Mouse (Mus musculus) thymus, postnatal 4 days (tissue): ENCODE measurements at regions not wholly inside any gene's neighbourhood (a gene's known extent, or its start where the extent isn't known, plus 50 kb on each side); places are given as distances from the start of the nearest gene placed in this dataset.
"Not testable (repeated sequence)": the region's sequence is repeated elsewhere in the genome, so short reads cannot be mapped to it uniquely, and the experiment has no call there.

Experiments used
- DNase-seq: peaks from one replicate; pipeline ENCODE4 v3.0.0; 2021

DNA sequence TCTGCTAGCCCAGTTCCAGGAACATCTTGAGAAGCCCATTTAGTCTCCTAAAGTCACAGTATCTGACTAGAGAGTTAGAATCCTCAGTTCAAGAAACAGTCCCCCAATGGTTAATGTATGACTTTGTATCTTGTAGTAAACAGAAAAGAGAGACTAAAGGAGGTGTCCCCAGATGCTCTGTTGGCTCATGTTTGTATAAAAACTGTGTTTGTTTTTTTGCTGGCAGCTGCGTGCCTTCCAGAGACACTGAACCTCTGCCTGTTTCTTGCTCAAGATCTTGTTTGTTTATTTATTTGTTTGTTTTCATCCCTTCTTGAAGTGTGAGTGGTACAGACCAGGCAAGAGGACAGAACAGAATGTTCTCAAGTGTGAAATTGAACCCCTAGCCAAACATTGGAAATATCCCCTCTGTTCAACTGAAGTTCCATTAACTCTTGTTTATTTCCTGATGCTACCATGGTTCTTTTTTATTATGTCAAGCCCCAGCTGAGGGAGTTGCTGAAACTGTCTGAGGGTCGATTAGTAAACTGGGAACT is 451.3 kb upstream of the Ube2e3 start:
- no peak for DNase-seq

DNA sequence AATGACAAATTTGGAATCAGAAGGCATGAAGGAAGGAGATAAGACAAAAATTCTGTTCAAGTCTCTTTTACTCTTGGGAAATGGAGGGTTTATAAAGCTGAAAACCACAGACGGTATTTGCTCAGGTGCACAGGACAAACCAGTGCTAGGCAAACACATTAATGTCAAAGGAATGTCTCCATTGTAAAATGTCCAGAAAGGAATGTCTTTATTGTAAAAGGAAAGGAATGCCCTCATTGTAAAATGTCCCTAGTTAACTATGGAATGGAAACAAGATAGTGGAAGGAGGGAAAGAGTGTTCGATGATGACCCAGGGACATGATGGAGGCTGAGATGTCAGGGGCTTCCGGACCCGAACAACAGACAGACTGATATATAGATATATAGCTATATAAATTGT is 454.9 kb upstream of the Ube2e3 start:
- DNase-seq, result no peak

DNA sequence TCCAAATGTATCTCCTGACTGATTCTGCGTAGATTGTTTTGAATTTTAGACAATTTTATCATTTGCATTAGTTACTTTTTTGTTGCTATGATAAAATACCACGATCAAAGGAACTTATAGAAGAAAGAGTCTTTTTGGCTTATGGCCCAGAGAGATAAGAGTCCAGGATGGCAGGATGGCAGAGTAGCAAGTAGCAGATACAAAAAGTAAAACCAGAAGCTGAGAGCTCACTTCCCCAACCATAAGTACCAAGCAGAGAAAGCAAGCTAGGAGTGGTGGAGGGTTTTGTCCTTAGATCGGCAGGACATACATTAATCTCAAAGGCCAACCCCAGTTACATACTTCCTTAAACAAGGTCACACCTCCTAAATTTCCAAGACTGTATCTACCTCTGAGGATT is 457.7 kb upstream of the Cwc22 start:
- DNase-seq, result no peak

DNA sequence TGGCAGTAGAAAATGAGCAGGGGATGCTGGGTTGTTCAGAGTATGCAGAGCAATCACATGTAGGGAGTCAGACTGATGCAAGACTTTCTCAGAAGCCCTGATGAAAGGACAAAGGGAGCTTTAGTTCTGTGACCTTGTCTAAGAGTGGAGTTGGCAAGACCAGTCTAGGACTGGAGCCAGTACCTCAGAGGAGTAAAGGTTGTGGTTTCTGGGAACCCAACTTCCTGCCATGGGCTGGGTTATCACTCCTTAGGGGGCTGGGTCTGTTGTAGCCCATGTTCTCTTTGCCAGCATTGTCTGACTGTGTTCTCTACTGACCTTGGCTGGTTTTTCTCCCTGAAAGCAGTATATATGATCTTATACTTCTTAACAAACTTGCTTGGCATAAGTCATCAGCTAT is 453.1 kb upstream of the Cwc22 start:
- DNase-seq, result no peak

DNA sequence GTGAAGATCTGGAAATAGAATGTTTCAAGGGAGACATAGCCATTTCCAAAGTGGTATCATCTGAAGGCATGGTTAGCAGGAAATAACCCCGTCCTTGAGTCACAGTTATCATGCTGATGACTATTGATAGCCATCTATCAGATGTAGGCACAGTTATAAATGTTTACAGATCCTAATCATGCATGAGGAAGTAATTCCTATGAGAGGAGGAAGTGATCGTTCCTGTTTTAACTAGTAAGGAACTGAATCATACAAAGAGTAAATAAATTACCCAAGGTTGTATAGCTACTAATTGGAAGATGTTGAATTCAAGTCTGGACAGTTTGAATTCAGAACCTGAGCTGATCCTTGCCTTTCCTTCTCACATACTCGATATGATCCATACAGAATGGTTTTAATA is 450.7 kb upstream of the Cwc22 start:
- DNase-seq, result no peak

DNA sequence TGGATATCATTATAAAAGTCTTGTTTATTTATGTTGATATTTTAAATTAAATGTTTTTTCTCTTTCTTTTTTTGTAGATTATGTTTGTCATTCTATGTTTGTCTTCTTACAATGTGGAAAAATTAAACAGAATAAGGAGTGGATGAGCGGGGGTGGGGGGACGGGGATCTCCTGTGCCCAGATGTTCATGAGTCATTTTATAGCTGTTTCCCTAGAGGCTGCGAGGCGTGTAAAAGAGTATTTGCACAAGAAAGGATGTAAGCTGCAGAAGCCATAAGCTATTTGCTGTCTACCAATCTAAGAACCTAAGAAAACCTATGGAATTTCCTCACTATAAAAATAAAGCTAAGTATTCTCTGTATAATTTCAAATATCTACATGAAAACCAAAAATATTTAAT is 446.9 kb upstream of the Cwc22 start:
- DNase-seq, result no peak

DNA sequence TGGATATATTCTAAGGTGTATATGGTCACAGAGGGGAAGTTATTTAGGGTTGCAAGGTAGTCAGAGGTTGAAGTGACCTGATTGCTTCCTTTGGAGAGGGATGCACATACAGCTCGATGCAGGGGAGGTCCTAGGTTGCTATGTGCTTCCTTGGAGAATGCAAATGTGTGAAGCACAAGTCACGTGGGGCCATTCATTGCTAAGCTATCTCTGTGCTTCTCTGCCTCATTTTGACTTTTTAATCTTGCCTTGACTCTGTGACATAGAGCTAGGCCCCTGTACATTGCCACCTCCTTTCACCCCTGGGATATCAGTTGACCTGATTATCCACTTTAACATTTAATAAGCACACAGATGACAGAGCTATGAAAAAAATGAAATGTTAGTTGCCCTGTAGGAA is 446.2 kb upstream of the Cwc22 start:
- no peak for DNase-seq

DNA sequence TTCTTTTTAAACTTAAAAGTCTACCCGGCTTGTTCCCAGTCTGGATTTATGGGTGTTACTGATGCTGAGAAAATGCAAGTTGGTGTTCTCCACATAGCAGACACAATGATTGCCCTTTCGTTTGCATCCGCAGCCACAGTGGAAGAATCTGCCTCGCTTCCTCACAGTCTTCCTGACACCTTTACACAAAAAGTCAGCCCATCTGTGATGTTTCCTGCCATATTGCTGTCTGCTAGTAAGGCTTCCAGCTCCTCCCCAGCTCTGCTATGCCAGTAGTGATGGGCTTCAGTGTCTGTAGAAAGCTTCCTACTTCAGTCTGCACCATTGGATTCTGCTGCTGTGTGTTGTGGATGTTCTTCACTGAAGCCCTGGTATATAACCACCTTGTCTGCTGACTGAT is 441.8 kb upstream of the Cwc22 start:
- DNase-seq, result no peak

DNA sequence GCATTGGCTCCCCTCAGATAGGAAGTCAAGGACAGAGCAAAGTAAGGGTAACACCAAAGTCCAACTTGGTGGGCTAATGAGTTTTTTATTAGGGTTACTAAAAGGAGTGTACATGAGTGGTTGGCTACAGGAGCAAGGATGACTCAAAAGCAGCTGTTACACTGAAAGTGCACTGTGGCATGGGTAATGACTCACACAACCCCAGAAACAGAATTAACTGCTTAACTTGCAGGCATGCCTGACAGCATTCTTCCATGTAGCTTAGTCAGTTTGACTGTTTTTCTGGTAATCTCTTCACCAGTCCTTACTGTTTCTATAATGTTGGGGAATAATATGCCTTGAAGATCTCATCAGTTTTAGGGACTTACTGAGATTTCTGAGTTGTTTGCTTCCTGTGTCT is 435.1 kb upstream of the Cwc22 start:
- DNase-seq, result no peak

DNA sequence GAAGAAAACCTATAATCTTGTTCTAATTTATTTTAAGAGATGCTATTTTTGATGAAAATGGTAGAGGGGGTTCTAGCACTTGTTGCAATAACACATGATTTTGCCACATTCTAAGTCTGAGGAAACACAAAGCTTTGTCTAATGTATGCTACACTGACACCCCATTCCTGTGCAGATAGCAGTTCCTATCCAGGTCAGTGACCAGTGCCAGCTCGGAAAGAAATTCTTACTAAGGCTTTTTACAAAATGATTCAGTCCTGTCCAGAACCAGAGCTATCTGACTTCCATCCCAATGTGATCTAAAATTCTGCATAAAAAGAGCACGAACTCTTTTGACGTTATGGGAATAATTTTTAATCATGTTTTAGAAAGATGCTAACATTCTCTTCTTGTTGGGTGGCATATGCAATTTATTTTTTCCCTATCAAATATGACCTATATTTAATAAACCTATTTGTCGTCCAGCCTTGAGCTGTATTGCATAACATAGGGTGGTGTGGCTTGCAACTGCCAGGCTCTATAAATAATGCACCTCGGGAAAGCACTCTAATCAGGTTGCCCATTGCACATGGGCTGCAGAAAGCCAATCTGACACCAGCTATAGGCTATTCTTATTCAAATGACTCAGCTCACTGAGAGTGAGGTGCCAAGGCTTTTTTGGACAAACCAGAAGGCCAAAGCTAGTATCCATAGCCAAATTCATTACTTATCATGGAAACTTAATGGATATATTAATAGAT is 385.7 kb upstream of the Cwc22 start:
- no peak for DNase-seq

DNA sequence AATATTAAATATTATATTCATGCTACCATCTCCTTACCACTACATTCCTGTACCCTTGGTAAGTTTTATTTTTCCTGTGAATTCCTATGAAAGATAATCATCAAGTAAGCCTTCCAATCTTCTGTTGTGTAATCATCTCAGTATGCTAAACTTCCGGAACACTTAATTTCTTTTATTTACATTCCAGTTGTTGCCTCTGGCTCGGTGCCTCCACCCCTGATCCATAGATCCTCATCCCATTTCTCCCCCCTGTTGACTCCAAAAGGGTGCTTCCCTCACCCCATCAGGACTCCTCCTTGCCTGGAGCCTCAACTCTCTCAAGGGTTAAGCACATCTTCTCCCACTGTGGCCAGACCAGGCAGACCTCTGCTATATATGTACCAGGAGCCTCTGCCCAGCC is 379.9 kb upstream of the Cwc22 start:
- DNase-seq, result no peak

DNA sequence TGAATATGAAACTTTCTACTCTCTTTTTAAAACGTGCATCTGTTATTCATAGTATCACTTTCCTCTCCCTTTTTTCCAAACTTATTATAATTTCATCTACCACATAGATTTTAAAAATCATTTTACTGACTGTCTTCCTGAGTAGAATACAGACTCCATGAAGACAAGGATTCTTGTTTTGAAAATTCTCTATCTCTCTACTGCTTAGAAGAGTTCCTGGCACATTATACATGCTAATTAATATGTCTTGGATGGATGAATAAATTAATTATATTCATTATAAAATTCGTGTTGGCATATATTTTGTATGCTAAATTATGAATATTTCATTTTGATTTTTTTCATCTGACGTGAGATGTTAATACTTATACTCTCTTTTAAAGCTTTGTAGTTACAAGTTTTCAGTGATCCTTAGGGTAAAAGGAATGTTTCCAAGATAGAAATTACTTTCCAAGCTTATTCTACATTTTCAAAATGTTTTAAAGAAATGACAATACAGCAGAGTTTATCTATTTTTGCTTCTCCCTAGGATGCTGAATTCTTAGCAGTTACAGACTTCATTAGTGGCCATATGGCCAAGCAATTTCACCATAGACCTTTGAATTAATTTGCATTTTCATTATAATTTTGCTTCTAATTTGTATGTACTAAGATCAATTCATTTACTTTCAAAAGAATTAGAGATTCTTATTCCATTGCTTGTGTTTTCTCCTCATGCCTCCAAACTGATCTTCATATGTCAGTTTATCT is 376.2 kb upstream of the Cwc22 start:
- no peak for DNase-seq

DNA sequence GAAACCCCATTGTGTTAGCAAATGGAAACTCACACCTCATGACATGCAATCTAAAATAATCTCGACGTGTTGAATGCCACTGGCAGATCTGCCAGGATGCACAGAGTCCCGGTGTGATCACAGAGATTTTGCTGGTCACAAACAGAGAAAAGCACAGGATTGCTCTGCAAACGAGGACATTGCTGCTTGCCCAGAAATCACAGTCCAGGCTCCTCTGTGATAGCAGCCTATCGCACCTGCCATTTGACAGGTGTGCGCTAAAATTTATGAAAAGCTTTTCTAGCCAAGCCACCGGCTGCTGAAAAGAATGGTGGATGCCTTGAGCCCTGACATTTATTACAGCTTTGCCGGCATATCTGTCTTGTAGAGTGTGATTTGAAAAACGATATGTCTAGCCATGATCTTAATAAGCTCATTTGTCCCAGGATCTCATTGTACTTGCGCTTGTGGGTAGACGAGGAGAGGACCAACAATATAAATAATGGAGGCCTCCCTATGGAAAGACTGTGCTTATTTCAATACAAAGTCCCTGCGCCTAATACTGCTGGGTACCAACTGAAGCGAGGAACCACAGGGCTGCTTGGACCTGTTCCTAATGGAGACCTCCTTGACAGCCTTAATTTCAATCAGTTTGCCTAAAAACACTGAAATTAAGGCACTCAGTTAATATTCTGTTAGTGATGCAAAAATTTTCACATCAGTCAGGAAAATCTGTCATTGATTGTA is 365.8 kb upstream of the Cwc22 start:
- DNase-seq, result no peak

DNA sequence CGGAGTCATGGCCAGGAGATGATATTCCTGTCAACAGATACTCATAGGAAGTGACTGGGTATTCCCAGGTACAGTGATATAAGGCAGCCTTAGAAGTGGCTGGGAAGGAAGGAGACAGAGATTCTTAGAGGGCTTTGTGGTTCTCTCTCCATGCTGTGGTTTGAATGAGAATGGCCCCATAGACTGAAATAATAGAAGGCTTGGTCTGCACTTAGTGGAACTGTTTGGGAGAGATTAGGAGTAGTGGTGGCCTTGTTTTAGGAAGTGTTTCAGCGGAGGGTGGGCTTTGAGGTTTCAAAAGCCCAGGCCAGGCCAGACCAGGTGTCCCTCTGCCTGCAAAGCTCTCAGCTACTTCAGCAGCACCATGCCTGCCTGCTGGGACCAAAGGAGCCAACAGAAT is 363.2 kb upstream of the Cwc22 start:
- no peak for DNase-seq

DNA sequence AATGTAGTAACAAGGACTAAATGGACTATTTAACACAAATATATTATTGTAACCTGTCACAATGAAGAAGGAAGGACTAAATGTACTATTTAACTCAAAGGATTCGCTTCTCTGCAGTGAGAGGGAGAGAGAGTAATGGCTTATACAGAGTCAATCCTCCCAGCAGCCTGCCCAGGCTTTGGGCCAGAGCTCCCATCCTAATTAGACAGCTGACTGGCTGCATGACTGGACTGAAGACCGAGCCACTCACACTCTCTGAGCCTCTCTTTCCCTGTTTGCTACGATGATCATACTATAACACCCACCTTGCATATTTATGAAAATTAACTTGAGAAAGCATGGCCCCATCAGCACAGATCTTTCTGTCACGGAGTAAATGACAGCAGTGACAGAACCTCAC is 360.7 kb upstream of the Cwc22 start:
- DNase-seq, result no peak

DNA sequence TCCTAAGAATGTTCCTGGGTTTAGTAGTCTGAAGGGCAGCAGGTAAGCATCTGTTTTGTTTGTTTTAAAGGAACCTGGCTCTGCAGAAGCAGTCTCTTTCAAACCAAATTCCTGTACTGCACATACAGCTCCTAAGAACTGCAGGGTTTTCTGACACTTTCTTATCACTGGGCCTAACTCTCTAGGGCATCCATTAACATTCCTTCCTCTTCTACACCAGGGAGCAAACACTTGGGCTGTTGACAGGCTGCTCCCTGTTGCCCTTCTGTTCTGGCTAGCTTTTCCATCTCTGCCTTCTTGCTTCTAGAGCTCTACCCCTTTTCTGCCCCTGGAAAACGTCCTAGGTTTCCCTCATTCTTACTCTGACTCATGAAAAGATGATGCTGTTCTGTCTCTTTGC is 345.5 kb upstream of the Cwc22 start:
- no peak for DNase-seq

DNA sequence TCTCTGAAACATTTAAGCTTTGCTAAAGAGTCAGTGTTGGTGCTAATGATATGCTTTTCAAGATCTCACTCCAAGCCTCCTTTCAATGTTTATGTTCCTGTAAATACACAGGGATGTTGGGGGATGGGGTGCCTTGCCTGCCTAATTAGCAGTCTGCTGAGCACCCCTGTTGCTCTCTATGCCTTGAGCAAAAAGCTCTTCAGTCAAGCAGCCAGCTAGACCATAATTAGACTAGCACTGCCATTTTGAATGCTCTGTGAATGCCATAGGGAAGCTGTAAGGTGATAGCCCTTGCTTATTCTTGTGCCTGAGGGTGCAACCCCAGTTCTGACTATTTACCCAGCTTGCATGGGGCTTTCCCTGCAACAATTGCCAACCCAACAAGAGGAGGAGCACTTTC is 338.6 kb upstream of the Cwc22 start:
- no peak for DNase-seq

DNA sequence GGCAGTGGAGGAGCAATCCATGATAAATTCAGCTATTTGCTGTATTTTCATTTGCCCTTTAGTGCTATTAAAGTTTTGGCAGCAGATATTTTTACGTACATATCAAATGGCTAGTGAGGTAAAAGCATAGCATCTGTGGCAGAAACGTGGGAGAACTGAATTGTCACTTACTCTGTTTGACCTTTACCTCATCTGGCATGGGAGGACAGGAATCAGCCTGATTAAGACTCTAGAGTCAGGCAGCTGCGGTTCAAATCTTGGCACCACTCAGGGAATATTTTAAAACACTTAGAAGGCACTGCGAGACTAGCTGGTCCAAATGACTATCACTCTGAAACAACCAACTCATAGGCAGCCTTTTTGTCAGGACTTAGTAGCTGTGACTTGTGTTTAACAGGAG is 337.4 kb upstream of the Cwc22 start:
- DNase-seq, result no peak

DNA sequence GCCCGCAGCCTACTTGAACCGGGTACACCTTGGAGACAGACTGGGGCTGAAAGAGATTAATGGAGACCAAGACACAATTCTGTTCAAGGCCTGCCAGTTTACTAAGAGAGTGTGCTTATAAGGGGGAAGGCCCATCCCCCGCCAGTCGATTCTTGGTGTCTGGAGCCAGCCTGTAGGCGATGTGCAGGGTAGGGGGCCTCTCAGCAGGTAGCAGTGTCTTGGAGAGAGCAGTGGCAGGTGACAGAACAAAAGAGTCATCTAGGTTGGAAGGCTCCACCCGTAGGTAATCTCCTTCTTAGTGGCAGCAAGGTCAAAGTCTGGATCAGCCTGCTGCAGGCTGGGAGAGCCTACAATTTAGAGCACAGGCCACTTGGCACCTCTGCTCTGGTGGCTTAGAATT is 335.7 kb upstream of the Cwc22 start:
- not testable (repeated sequence) for DNase-seq

DNA sequence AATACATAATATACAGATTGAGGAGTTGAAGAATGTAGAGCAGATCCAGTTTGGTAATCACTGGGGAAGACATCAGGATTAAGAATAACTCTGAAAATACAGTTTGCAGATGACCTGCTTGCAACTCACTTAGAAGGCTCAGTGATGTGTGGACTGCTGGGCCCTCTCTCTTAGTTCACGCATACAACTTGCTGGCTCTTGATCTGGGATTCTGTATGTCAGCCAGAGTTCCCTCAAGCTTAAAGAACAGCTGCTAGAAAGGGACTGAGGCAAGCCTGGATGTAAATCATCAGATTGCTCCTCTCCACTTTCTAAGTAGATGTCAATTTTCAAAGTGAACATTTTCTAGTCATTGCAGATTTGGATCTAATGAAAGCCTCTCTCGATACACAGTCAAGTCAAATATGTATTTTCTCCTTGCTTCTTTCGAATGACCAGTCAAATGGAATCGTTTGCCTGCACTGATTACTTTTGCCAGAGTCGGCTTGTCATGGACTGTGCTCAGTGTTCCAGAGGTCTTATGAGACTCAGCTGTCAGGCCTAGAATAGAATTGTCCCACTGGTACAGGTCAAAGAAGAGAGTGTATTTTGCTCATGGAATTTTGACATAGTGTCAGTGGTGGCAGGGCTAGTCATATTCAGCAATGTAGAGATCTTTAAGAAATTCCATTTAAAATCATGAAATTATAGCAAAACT is 334.2 kb upstream of the Cwc22 start:
- no peak for DNase-seq

DNA sequence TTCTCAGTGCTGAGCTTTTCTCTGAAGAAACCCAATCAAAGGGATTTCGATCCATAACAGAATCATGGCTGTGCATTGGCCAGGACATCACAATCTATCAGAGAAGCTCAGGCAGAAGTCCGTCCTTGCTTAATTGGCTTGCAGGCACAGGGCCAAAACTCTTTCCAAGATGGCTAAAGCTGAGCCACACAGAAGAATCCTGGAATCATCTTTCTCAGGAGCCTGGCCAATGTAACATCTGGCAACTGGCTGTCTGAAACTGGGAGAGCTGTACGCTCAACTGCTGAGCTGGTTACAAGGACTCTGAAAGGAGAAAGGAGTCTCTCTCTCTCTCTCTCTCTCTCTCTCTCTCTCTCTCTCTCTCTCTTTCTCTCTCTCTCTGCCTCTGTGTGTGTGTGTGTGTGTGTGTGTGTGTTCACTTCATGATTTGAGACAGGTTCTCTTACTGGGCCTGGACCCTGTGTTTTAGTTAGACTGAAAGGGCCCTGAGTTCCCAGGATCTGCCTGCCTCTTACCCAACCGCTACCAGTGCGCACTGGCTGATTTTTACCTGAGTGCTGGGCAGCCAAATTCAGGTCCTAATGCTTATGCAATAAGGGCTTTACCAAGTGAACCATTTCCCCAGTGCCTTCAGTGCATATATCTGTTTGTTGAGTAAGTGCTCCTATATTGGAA is 333.3 kb upstream of the Cwc22 start:
- no peak for DNase-seq

DNA sequence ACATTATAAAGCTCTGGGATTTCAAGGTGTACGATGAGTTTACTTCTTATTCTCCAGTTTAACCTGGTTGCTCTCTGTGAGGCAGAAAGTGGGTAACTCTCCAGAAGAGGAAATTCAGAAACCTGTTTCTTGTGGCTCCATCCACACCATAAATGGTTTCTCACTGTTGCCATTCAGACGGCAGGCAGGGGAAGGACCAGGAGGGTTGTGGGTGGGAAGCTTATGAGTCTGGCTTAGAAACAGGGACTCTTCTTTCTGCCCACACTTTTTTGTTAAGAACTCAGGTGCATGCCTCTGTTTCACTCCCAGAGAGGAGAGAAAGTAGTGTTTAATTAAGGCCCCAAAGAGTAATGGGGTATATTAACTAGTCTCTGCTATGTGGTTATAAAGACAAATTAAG is 332.5 kb upstream of the Cwc22 start:
- DNase-seq, result no peak

DNA sequence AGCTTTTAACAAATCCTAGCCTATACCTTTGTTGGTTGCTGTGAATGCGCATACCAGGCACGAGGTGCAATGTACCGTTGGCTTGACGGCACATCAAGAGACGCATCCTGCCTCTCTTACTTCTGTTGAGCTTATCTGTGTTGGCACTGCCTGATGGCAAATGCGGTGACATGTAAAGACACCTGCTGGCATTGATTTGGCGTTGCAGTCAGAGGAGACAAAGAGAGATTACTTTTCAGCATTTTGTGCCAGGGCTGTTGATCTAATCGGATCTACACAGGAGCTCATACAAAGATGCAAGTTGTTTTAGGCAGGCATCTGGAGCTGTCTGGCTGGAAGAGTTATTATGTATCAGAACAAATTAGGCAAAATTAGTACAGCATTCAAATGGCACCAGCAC is 331.5 kb upstream of the Cwc22 start:
- DNase-seq, result no peak
